Mouse (Mus musculus) midbrain, embryonic 12.5 days (tissue): Measurements from ENCODE around the gene Nme2. TPM values are rescaled to one million over a fixed set of nuclear protein-coding genes. Genes with fewer than 3 reads are reported as not detected.
"Not testable (repeated sequence)": the region's sequence is repeated elsewhere in the genome, so short reads cannot be mapped to it uniquely, and the experiment has no call there.

Source experiments
- ATAC-seq: fragments of 200-750 bp; cut with Nextera tagmentation; 2 replicates; pipeline ENCODE4 v1.8.0; 2017; ENCODE audit warnings: low read depth, moderate TSS enrichment, moderate library complexity; ENCODE audit not compliant: low FRiP score
- H3K27ac ChIP-seq: fragments of 300-500 bp; sonication (generic); replicated peaks from 2 replicates; pipeline ENCODE4 v1.5.1; 2016; ENCODE audit warnings: mild to moderate bottlenecking
- H3K27me3 ChIP-seq: fragments of 300-500 bp; sonication (generic); 2 replicates; pipeline ENCODE4 v1.6.1; 2016; ENCODE audit warnings: mild to moderate bottlenecking
- H3K36me3 ChIP-seq: fragments of 300-500 bp; sonication (generic); 2 replicates; pipeline ENCODE4 v1.6.1; 2016
- H3K4me1 ChIP-seq: fragments of 300-500 bp; sonication (generic); 2 replicates; pipeline ENCODE4 v1.6.1; 2016
- H3K4me2 ChIP-seq: fragments of 300-500 bp; sonication (generic); replicated peaks from 2 replicates; pipeline ENCODE4 v1.6.1; 2016; ENCODE audit warnings: mild to moderate bottlenecking, moderate library complexity
- H3K4me3 ChIP-seq: fragments of 300-500 bp; sonication (generic); 2 replicates; pipeline ENCODE4 v1.5.1; 2016; ENCODE audit warnings: mild to moderate bottlenecking
- H3K9ac ChIP-seq: fragments of 300-500 bp; sonication (generic); replicated peaks from 2 replicates; pipeline ENCODE4 v1.6.1; 2016; ENCODE audit warnings: mild to moderate bottlenecking, moderate library complexity
- H3K9me3 ChIP-seq: fragments of 300-500 bp; sonication (generic); 2 replicates; pipeline ENCODE4 v1.6.1; 2016; ENCODE audit warnings: mild to moderate bottlenecking
- WGBS: fragments of 180-500 bp; shearing (Covaris S2); methylation state at CpG from one replicate; pipeline ENCODE4 v1.1.7; 2016; 5-methylcytosine and 5-hydroxymethylcytosine counted together
- polyA plus RNA-seq: library from polyadenylated mRNA; unstranded; fragments of >200 nt; fragmentation: Nextera tagmentation; extraction: Ambion mirVana; gene quantifications from 2 replicates; pipeline ENCODE4 v1.2.1, GENCODE M21; 2016

Nme2 gene
- polyA plus RNA-seq, 1 experiment from 2014 or later: 110 TPM

DNA sequence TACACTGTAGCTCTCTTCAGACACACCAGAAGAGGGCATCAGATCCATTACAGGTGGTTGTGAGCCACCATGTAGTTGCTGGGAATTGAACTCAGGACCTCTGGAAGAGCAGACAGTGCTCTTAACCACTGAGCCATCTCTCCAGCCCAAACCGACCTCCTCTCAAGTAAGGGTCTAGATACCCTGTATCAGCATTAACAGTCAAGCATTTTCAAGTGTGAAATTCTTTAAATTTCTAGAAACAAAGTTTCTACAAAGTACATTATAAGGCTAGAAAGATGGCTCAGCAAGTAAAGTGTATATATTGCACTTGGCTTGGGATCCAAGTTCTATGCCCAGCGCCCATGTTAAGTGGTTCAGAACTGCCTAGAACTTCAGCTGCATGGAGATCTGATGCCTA is 41.0 kb downstream of the Nme2 start:
- not testable (repeated sequence) for H3K4me1 ChIP-seq, H3K27me3 ChIP-seq, H3K27ac ChIP-seq, ATAC-seq, H3K4me3 ChIP-seq, H3K9ac ChIP-seq, H3K9me3 ChIP-seq, H3K4me2 ChIP-seq
- WGBS: 97% methylated on average over 2 of the region's 2 CpGs
- H3K36me3 ChIP-seq: peaks cover 69% of the 10 kb centered on the region

DNA sequence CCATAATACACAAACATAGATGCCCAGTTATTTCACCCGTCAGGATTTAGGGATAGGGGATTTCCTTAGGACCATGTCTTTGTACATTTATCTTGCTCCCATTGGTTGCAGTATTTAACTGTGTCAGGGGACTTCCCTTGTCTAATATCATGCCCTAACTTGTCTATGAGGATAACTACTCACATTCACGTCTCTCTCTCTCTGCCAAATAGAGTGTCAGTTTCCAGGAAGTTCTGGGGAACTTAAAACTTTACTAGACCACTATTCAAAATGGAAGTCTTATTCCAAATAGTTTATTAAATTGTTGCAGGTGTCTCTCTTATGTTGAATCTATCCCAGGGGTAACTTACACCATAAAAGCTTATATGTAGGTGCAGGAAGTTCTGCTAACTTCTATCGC is 44.5 kb downstream of the Nme2 start:
- 88% methylated on average over 3 of the region's 3 CpGs for WGBS
- Histone ChIP-seq H3K4me2 (no peak overlapping the region), H3K9ac (no peak overlapping the region), H3K4me1 (no peaks in the 10 kb centered on the region), H3K27ac (no peak overlapping the region), H3K4me3 (no peak overlapping the region), H3K9me3 (no peaks in the 10 kb centered on the region), H3K27me3 (no peaks in the 10 kb centered on the region), H3K36me3 (peaks cover 71% of the 10 kb centered on the region)
- no peak for ATAC-seq

DNA sequence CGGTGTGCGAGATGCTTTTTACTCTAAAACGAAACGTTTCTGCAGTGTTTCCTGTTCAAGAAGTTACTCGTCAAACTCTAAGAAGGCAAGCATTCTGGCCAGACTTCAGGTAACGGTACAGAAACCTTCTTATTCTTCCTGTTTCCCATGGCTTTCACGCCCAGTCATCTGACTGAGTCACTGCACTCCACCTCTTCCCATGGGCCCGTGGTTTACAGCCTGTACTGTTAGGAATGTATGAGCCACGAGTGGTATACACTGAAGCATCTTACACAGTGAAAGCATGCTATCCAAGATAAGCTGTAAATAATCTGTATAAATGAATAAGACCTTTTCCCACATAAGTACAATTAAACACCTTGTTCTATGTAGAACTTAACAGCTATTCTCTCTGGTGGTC is 47.2 kb downstream of the Nme2 start:
- Histone ChIP-seq H3K4me3 (no peak overlapping the region), H3K9ac (no peak overlapping the region), H3K4me1 (no peaks in the 10 kb centered on the region), H3K36me3 (peaks cover 69% of the 10 kb centered on the region), H3K27ac (no peak overlapping the region), H3K27me3 (no peaks in the 10 kb centered on the region), H3K9me3 (no peaks in the 10 kb centered on the region), H3K4me2 (no peak overlapping the region)
- WGBS: 92% methylated on average over 9 of the region's 9 CpGs
- no peak for ATAC-seq

DNA sequence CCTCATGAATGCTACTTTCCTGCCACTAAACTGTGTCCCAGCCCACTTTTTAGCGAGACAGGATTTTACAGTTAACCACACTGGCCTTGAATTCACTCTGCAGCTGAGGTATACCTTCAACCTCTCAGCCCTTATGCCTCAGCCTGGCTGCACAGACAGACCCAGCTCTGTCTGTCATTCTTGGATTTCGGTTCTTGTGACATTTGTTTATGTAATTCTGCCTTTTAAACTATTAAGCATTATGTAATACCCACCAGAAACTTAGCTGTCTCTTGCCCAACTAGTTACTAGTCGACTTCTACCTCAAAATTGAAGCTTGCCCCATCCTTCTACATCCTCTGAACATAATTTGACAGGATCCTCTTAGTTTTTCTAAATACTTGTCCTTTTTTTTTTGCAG is 48.2 kb downstream of the Nme2 start:
- Histone ChIP-seq H3K9me3 (no peaks in the 10 kb centered on the region), H3K9ac (no peak overlapping the region), H3K4me1 (no peaks in the 10 kb centered on the region), H3K4me3 (no peak overlapping the region), H3K36me3 (peaks cover 63% of the 10 kb centered on the region), H3K27ac (no peak overlapping the region), H3K27me3 (no peaks in the 10 kb centered on the region), H3K4me2 (no peak overlapping the region)
- 89% methylated on average over 3 of the region's 3 CpGs for WGBS
- ATAC-seq: no peak

DNA sequence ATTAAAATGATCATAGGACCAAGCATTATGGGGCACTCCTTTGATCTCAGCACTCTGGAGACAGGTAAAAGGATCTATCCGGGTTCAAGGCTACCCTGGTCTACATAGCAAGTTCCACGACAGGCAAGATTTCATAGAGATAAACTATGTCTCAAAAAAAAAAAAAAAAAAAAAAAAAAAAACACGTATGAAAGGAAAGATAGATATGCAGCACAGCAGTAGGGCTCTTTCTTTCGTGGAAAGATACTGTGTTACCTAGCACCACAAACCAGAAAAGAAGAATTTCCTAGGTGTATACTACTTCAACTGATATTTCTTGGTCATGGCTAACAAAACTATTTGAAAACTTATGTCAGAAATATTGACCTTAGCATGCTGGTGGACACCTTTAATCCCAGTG is 49.2 kb downstream of the Nme2 start:
- Histone ChIP-seq H3K9ac (no peak overlapping the region), H3K9me3 (no peaks in the 10 kb centered on the region), H3K27ac (no peak overlapping the region), H3K27me3 (no peaks in the 10 kb centered on the region), H3K4me2 (no peak overlapping the region), H3K36me3 (peaks cover 61% of the 10 kb centered on the region), H3K4me1 (no peaks in the 10 kb centered on the region), H3K4me3 (no peak overlapping the region)
- 92% methylated on average over 4 of the region's 4 CpGs for WGBS
- ATAC-seq: no peak

Other genes starting within 250 kb of the Nme2 start
- 42.5 and 43.6 TPM in 2 replicates for gene Utp18, start 70.5 kb downstream of the Nme2 start, polyA plus RNA-seq
- gene Mbtd1, start 70.4 kb downstream of the Nme2 start, polyA plus RNA-seq: 50.2 and 55.5 TPM in 2 replicates
- 340 and 352 TPM in 2 replicates for gene Gm20390, start 12.0 kb upstream of the Nme2 start, polyA plus RNA-seq
- 217 and 227 TPM in 2 replicates for gene Nme1, start 12.3 kb upstream of the Nme2 start, polyA plus RNA-seq
- 134 and 147 TPM in 2 replicates for gene Spag9, start 39.8 kb upstream of the Nme2 start, polyA plus RNA-seq